Mouse (Mus musculus) layer of hippocampus, postnatal 36 days (tissue): ENCODE data around the gene C1s2. TPM values are rescaled to one million over a fixed set of nuclear protein-coding genes. Genes with fewer than 3 reads are reported as not detected.
"Not testable (repeated sequence)": the region's sequence is repeated elsewhere in the genome, so short reads cannot be mapped to it uniquely, and the experiment has no call there.

ENCODE experiments used
- DNase-seq, 2 experiments: peaks; one replicate each; pipeline ENCODE4 v3.0.0; 2022
- total RNA-seq, 2 experiments: library from RNA; stranded (reverse); gene quantifications; 2 replicates each; pipeline ENCODE4 v1.2.3; 2021

The C1s2 gene
- total RNA-seq = under 1 TPM; 0.15 to 0.35 TPM

- not testable (repeated sequence) for DNase-seq
These were observed at the start of gene C1s2 for GRCm38 (mm10) chr6:124635985-124636384. Gene C1s2, minus strand, starts transcription at chr6:124636085.

GRCm38 (mm10) chr6:124683591-124684417, 47.9 kb upstream of the C1s2 start:
- DNase-seq = no peak

- not testable (repeated sequence) for DNase-seq
These were observed 46.4 kb upstream of the C1s2 start for GRCm38 (mm10) chr6:124682291-124682690.

GRCm38 (mm10) chr6:124679486-124679885, 43.6 kb upstream of the C1s2 start:
- no peak for DNase-seq

- DNase-seq = no peak
These were observed 42.9 kb upstream of the C1s2 start for GRCm38 (mm10) chr6:124678769-124679168.

- DNase-seq = no peak
These were observed 40.3 kb upstream of the C1s2 start for GRCm38 (mm10) chr6:124676171-124676570.

GRCm38 (mm10) chr6:124674591-124674990, 38.7 kb upstream of the C1s2 start:
- DNase-seq = no peak

GRCm38 (mm10) chr6:124673619-124674018, 37.7 kb upstream of the C1s2 start:
- peak in 1 of 2 experiments; percentile 33 for DNase-seq

GRCm38 (mm10) chr6:124672100-124672499, 36.2 kb upstream of the C1s2 start:
- DNase-seq = no peak

- no peak for DNase-seq
These were observed 34.5 kb upstream of the C1s2 start for GRCm38 (mm10) chr6:124670281-124670900.

GRCm38 (mm10) chr6:124669234-124669859, 33.5 kb upstream of the C1s2 start:
- no peak for DNase-seq

GRCm38 (mm10) chr6:124665011-124665410, 29.1 kb upstream of the C1s2 start:
- DNase-seq = no peak

GRCm38 (mm10) chr6:124664256-124664655, 28.4 kb upstream of the C1s2 start:
- DNase-seq = no peak

- no peak for DNase-seq
These were observed 27.5 kb upstream of the C1s2 start for GRCm38 (mm10) chr6:124663424-124663795.

GRCm38 (mm10) chr6:124662477-124663423, 26.9 kb upstream of the C1s2 start, which contains the start of gene Lpcat3:
Gene Lpcat3, plus strand, starts transcription at chr6:124663027.
- peak; percentile 96 to 97 for DNase-seq

GRCm38 (mm10) chr6:124661995-124662394, 26.1 kb upstream of the C1s2 start:
- no peak for DNase-seq

- DNase-seq = no peak
These were observed 25.4 kb upstream of the C1s2 start for GRCm38 (mm10) chr6:124661156-124661806.

GRCm38 (mm10) chr6:124658067-124658466, 22.2 kb upstream of the C1s2 start:
- no peak for DNase-seq

- no peak for DNase-seq
These were observed 20.0 kb upstream of the C1s2 start for GRCm38 (mm10) chr6:124655893-124656292.

- no peak for DNase-seq
These were observed 10.5 kb upstream of the C1s2 start for GRCm38 (mm10) chr6:124646394-124646793.

- peak; percentile 27 to 29 for DNase-seq
These were observed 5.1 kb upstream of the C1s2 start for GRCm38 (mm10) chr6:124640997-124641396.

GRCm38 (mm10) chr6:124640041-124640440, 4.2 kb upstream of the C1s2 start:
- peak in 1 of 2 experiments; percentile 4 for DNase-seq
